Mouse (Mus musculus) liver, embryonic 11.5 days (tissue): ENCODE data around the gene Cabp1. TPM values are rescaled to one million over a fixed set of nuclear protein-coding genes. Genes with fewer than 3 reads are reported as not detected.

ENCODE experiments used
- ATAC-seq: fragments of 200-750 bp; cut with Nextera tagmentation; replicated peaks from 2 replicates; pipeline ENCODE4 v1.8.0; 2017; ENCODE audit warnings: moderate number of reproducible peaks, mild to moderate bottlenecking, moderate TSS enrichment, moderate library complexity; ENCODE audit not compliant: low FRiP score
- DNase-seq: peaks from one replicate; pipeline ENCODE4 v3.0.0-alpha.2; 2017; ENCODE audit warnings: low spot score
- H3K27ac ChIP-seq: fragments of 300-500 bp; sonication (generic); 2 replicates; pipeline ENCODE4 v1.5.1; 2014; ENCODE audit warnings: mild to moderate bottlenecking, low read depth, low read length, control low read depth
- H3K27me3 ChIP-seq: fragments of 300-500 bp; sonication (generic); replicated peaks from 2 replicates; pipeline ENCODE4 v1.6.1; 2014; ENCODE audit warnings: low read length, mixed read lengths; ENCODE audit not compliant: control insufficient read depth, insufficient read depth
- H3K36me3 ChIP-seq: fragments of 300-500 bp; sonication (generic); 2 replicates; pipeline ENCODE4 v1.6.1; 2014; ENCODE audit warnings: mild to moderate bottlenecking, low read length, moderate library complexity, mixed read lengths; ENCODE audit not compliant: control insufficient read depth, insufficient read depth
- H3K4me1 ChIP-seq: fragments of 300-500 bp; sonication (generic); replicated peaks from 2 replicates; pipeline ENCODE4 v1.6.1; 2014; ENCODE audit warnings: low read length, mixed read lengths; ENCODE audit not compliant: control insufficient read depth, insufficient read depth
- H3K4me2 ChIP-seq: fragments of 300-500 bp; sonication (generic); 2 replicates; pipeline ENCODE4 v1.6.1; 2014; ENCODE audit warnings: mild to moderate bottlenecking, control low read depth, moderate library complexity
- H3K4me3 ChIP-seq: fragments of 300-500 bp; sonication (generic); 2 replicates; pipeline ENCODE4 v1.5.1; 2014; ENCODE audit warnings: low read depth, low read length, control low read depth
- H3K9ac ChIP-seq: fragments of 300-500 bp; sonication (generic); 2 replicates; pipeline ENCODE4 v1.6.1; 2014; ENCODE audit warnings: low read depth, low read length, control low read depth
- H3K9me3 ChIP-seq: fragments of 300-500 bp; sonication (generic); 2 replicates; pipeline ENCODE4 v1.6.1; 2016; ENCODE audit warnings: low read length, inconsistent platforms, mixed read lengths; ENCODE audit not compliant: control insufficient read depth
- WGBS: fragments of 180-500 bp; shearing (Covaris S2); extraction: QIAGEN DNeasy Blood & Tissue Kit; methylation state at CpG from one replicate; pipeline ENCODE4 v1.1.7; 2014; 5-methylcytosine and 5-hydroxymethylcytosine counted together
- polyA plus RNA-seq: library from polyadenylated mRNA; unstranded; fragments of >200 nt; fragmentation: Nextera tagmentation; extraction: Ambion mirVana; gene quantifications from 2 replicates; pipeline ENCODE4 v1.2.1, GENCODE M21; 2014

Cabp1 gene
- polyA plus RNA-seq, 1 experiment from 2014 or later: 0.89 TPM

DNA sequence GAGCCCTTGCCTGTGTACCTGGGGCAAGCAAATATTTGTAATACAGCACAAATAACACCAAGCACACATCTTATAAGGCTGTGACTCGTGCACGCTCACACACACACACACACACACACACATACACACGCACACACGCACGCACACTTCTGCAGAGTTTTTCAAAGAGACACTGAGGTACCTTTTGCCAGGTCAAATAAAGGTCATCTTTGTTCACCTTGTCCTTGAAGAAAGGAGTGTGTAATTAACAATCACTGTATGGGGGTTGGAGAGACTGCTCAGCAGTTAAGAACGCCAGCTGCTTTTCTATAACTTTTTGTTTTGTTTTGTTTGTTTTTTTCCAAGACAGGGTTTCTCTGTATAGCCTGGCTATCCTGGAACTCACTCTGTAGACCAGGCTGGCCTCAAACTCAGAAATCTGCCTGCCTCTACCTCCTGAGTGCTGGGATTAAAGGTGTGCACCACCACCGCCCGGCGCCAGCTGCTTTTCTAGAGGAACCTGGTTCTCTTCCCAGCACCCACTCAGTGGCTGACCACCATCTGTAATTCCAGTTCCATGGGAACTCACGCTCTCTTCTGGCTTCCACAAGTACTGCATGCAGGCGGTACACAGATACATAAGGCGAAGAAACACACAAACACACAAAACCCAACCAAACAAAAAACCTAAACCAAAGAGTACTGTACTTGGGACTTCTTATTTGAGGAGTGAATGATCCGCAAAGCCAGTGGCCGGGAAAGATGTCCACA is 39.0 kb upstream of the Cabp1 start:
- Histone ChIP-seq H3K4me1 (peaks cover 4% of the 10 kb centered on the region), H3K9ac (no peak overlapping the region), H3K27ac (no peak overlapping the region), H3K27me3 (peaks cover 15% of the 10 kb centered on the region), H3K36me3 (no peaks in the 10 kb centered on the region), H3K4me2 (no peak overlapping the region), H3K9me3 (no peaks in the 10 kb centered on the region), H3K4me3 (no peak overlapping the region)
- ATAC-seq: no peak
- WGBS: 86% methylated on average over 14 of the region's 14 CpGs
- DNase-seq: no peak

DNA sequence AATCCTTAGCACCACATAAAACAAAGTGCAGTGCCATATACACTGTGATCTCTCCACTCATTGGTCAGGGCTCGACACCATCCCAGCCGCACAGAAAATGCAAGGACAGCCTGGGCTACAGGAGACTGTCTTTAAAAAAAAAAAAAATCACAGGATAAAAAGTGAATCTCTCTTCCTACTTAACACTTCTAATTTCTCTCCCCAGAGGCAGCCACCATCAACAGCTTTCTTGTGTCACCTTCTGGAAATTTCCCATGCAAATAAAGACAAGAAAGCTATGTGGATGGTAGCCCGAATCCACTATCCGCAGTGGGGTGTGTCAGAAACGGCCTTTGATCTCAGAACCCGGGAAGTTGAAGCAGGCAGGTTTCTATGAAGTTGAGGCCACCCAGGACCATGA is 38.3 kb upstream of the Cabp1 start:
- no peak overlapping the region for H3K4me2 ChIP-seq
- no peak for DNase-seq

GRCm38 (mm10) chr5:115231552-115232120 is 37.5 kb upstream of the Cabp1 start:
- peaks cover 4% of the 10 kb centered on the region; the same call in 1 of the 2 replicates for H3K4me1 ChIP-seq
- WGBS: 52% methylated on average over 16 of the region's 16 CpGs
- H3K4me2 ChIP-seq: no peak overlapping the region
- H3K9me3 ChIP-seq: no peaks in the 10 kb centered on the region
- peaks cover 15% of the 10 kb centered on the region for H3K27me3 ChIP-seq
- H3K9ac ChIP-seq: no peak overlapping the region
- no peak overlapping the region for H3K27ac ChIP-seq
- no peak for ATAC-seq
- no peak for DNase-seq
- no peaks in the 10 kb centered on the region for H3K36me3 ChIP-seq
- H3K4me3 ChIP-seq: no peak overlapping the region

More for the DNA sequence above, 38.3 kb upstream of the Cabp1 start:
- Histone ChIP-seq H3K27ac (no peak overlapping the region), H3K36me3 (no peaks in the 10 kb centered on the region), H3K9me3 (no peaks in the 10 kb centered on the region), H3K4me3 (no peak overlapping the region), H3K4me1 (peaks cover 4% of the 10 kb centered on the region), H3K9ac (no peak overlapping the region), H3K27me3 (peaks cover 15% of the 10 kb centered on the region)
- ATAC-seq: no peak
- WGBS: 63% methylated on average over 6 of the region's 6 CpGs

- 57% methylated on average over 15 of the region's 15 CpGs for WGBS
- H3K27ac ChIP-seq: no peak overlapping the region
- H3K9me3 ChIP-seq: no peaks in the 10 kb centered on the region
- H3K9ac ChIP-seq: no peak overlapping the region
- H3K27me3 ChIP-seq: peaks cover 15% of the 10 kb centered on the region
- DNase-seq (no peak), ATAC-seq (no peak)
- no peak overlapping the region for H3K4me3 ChIP-seq
- H3K4me1 ChIP-seq: peaks cover 4% of the 10 kb centered on the region; the same call in 1 of the 2 replicates
- H3K36me3 ChIP-seq: no peaks in the 10 kb centered on the region
- H3K4me2 ChIP-seq: no peak overlapping the region
Measured at GRCm38 (mm10) chr5:115230830-115231551, 36.8 kb upstream of the Cabp1 start.

GRCm38 (mm10) chr5:115222485-115222884 is 28.3 kb upstream of the Cabp1 start:
- no peak for ATAC-seq
- no peak overlapping the region for H3K27ac ChIP-seq
- DNase-seq: no peak
- H3K4me1 ChIP-seq: no peaks in the 10 kb centered on the region
- 66% methylated on average over 3 of the region's 3 CpGs for WGBS
- H3K4me2 ChIP-seq: no peak overlapping the region
- no peak overlapping the region for H3K9ac ChIP-seq
- H3K36me3 ChIP-seq: no peaks in the 10 kb centered on the region; the same call in 1 of the 2 replicates
- H3K9me3 ChIP-seq: 0 out of 2 replicates have a peak, but pooled peaks cover 2% of the 10 kb centered on the region
- H3K4me3 ChIP-seq: no peak overlapping the region
- peaks cover 14% of the 10 kb centered on the region for H3K27me3 ChIP-seq

GRCm38 (mm10) chr5:115220931-115221640 is 26.9 kb upstream of the Cabp1 start:
- Histone ChIP-seq H3K4me2 (no peak overlapping the region), H3K9me3 (0 out of 2 replicates have a peak, but pooled peaks cover 2% of the 10 kb centered on the region), H3K27me3 (peaks cover 19% of the 10 kb centered on the region), H3K4me3 (no peak overlapping the region), H3K36me3 (no peaks in the 10 kb centered on the region; the same call in 1 of the 2 replicates), H3K9ac (no peak overlapping the region), H3K27ac (no peak overlapping the region), H3K4me1 (no peaks in the 10 kb centered on the region)
- 39% methylated on average over 13 of the region's 13 CpGs for WGBS
- ATAC-seq: no peak
- no peak for DNase-seq

- H3K4me2 ChIP-seq: no peak overlapping the region
- H3K4me1 ChIP-seq: no peaks in the 10 kb centered on the region
- H3K27me3 ChIP-seq: peaks cover 43% of the 10 kb centered on the region
- H3K27ac ChIP-seq: no peak overlapping the region
- H3K4me3 ChIP-seq: no peak overlapping the region
- no peaks in the 10 kb centered on the region; the same call in 1 of the 2 replicates for H3K36me3 ChIP-seq
- 86% methylated on average over 12 of the region's 12 CpGs for WGBS
- ATAC-seq: no peak
- no peak for DNase-seq
- H3K9me3 ChIP-seq: 0 out of 2 replicates have a peak, but pooled peaks cover 2% of the 10 kb centered on the region
- no peak overlapping the region for H3K9ac ChIP-seq
Measured at GRCm38 (mm10) chr5:115217998-115218397, 23.8 kb upstream of the Cabp1 start.
